11 mouse cellular contexts compared by ENCODE assay signal in genomic region chr1:12577027-12577703, GRCm38 (mm10).
DNase-seq lines count a peak whose midpoint lies in the region; ATAC-seq lines count a peak whose summit lies in the region.
"Had no signal": no experiment of that assay in that cellular context is flagged by ENCODE, and none has a peak within 500 bp of the region (broad histone marks: within the 10 kb centered on the region; RNA-seq: fewer than 3 reads in every experiment).

No protein-coding gene starts in this region.

- no peaks in the 10 kb centered on the region for H3K4me1 ChIP-seq in embryonic facial prominence, embryonic 15.5 days
- peaks cover 10% of the 10 kb centered on the region for H3K4me1 ChIP-seq in neural tube, embryonic 13.5 days (replicated peaks)

- H3K4me2 ChIP-seq in embryonic facial prominence, embryonic 15.5 days (replicated peaks): 0 out of 2 replicates have a peak overlapping the region, but pooled peaks have one; percentile 6
- H3K4me2 ChIP-seq in neural tube, embryonic 13.5 days: peak overlapping the region; percentile 48

- peak; percentile 9 to 31 for DNase-seq in layer of hippocampus, adult 18-20 months (ENCODE audit: low spot score in 2 of 2)
- DNase-seq in layer of hippocampus, postnatal 25 days (ENCODE audit: extremely low spot score in 1 of 2, low spot score in 1 of 2): no peak
- peak; percentile 28 for DNase-seq in hindlimb bud, embryonic 11.5 days (ENCODE audit: extremely low spot score, low read depth, low spot score)
- no peak for DNase-seq in B cell, adult 2 months
- DNase-seq in cerebellum, postnatal 4 days (ENCODE audit: low spot score in 2 of 2): no peak
- no peak for DNase-seq in heart, adult 11 months
- DNase-seq: adrenal gland, postnatal 36 days; right cerebral cortex, postnatal 14 days had no signal

- no peaks in the 10 kb centered on the region for H3K9me3 ChIP-seq in embryonic facial prominence, embryonic 15.5 days (replicated peaks)
- H3K9me3 ChIP-seq in neural tube, embryonic 13.5 days: no peaks in the 10 kb centered on the region

- no peak overlapping the region for H3K9ac ChIP-seq in embryonic facial prominence, embryonic 15.5 days
- H3K9ac ChIP-seq in neural tube, embryonic 13.5 days: peak overlapping the region; percentile 54; the same call in 1 of the 2 replicates

- no peak for ATAC-seq in embryonic facial prominence, embryonic 15.5 days (ENCODE audit: insufficient number of reproducible peaks, low FRiP score, low TSS enrichment, low read depth)
- ATAC-seq in neural tube, embryonic 13.5 days (ENCODE audit: low read depth): peak; percentile 71

- H3K27ac ChIP-seq in embryonic facial prominence, embryonic 15.5 days (replicated peaks): no peak overlapping the region
- peak overlapping the region; percentile 64 for H3K27ac ChIP-seq in neural tube, embryonic 13.5 days (replicated peaks)

- WGBS in embryonic facial prominence, embryonic 15.5 days: 10% methylated on average over 13 of the region's 13 CpGs
- 1% methylated on average over 13 of the region's 13 CpGs for WGBS in neural tube, embryonic 13.5 days

- no peaks in the 10 kb centered on the region for H3K27me3 ChIP-seq in embryonic facial prominence, embryonic 15.5 days
- no peaks in the 10 kb centered on the region for H3K27me3 ChIP-seq in neural tube, embryonic 13.5 days
- H3K27me3 ChIP-seq: CH12.LX had no signal

- H3K4me3 ChIP-seq in embryonic facial prominence, embryonic 15.5 days (replicated peaks): no peak overlapping the region
- peak overlapping the region; percentile 17; the same call in 1 of the 2 replicates for H3K4me3 ChIP-seq in neural tube, embryonic 13.5 days

- no peaks in the 10 kb centered on the region for H3K36me3 ChIP-seq in embryonic facial prominence, embryonic 15.5 days
- H3K36me3 ChIP-seq in neural tube, embryonic 13.5 days: no peaks in the 10 kb centered on the region

Comparison
In these comparisons a context has a peak if more than half of its experiments do, and no peak if none do; other contexts are left out.
1. DNase-seq: peak in layer of hippocampus, adult 18-20 months (2 of 2) and hindlimb bud, embryonic 11.5 days (single experiment); none in layer of hippocampus, postnatal 25 days (0 of 2), B cell, adult 2 months (0 of 2), cerebellum, postnatal 4 days (0 of 2) and heart, adult 11 months (single experiment).